Mouse (Mus musculus): ENCODE data around the gene Gm47996.
"Not testable (repeated sequence)": the region's sequence is repeated elsewhere in the genome, so short reads cannot be mapped to it uniquely, and the experiment has no call there.

GRCm38 (mm10) chr1:151186186-151186585, 23.7 kb upstream of the Gm47996 start:
- not testable (repeated sequence) for TF ChIP-seq POLR2A (IDR thresholded peaks at IDR 0.05; ENCODE audit: borderline replicate concordance, low read depth, low read length); CTCF (IDR thresholded peaks at IDR 0.05; ENCODE audit: low read depth, low read length)

Measured in bone marrow macrophage, adult 2 months (primary cell).